Mouse (Mus musculus) ES-E14 (cell line): ENCODE measurements at regions not wholly inside any gene's neighbourhood (a gene's known extent, or its start where the extent isn't known, plus 50 kb on each side); places are given as distances from the start of the nearest gene placed in this dataset.

Source experiments
- CHD2 ChIP-seq: IDR thresholded peaks from 2 replicates; pipeline ENCODE4 v1.6.1; 2014; ENCODE audit warnings: mild to moderate bottlenecking, low read depth, low read length, inconsistent platforms
- MAFK ChIP-seq: IDR thresholded peaks from 2 replicates; pipeline ENCODE4 v1.6.1; 2014; ENCODE audit warnings: mild to moderate bottlenecking, low read depth, low read length, inconsistent platforms; ENCODE audit not compliant: insufficient read depth
- ZNF384 ChIP-seq: IDR thresholded peaks from 2 replicates; pipeline ENCODE4 v1.6.1; 2012; ENCODE audit warnings: low read depth, low read length, inconsistent platforms

DNA sequence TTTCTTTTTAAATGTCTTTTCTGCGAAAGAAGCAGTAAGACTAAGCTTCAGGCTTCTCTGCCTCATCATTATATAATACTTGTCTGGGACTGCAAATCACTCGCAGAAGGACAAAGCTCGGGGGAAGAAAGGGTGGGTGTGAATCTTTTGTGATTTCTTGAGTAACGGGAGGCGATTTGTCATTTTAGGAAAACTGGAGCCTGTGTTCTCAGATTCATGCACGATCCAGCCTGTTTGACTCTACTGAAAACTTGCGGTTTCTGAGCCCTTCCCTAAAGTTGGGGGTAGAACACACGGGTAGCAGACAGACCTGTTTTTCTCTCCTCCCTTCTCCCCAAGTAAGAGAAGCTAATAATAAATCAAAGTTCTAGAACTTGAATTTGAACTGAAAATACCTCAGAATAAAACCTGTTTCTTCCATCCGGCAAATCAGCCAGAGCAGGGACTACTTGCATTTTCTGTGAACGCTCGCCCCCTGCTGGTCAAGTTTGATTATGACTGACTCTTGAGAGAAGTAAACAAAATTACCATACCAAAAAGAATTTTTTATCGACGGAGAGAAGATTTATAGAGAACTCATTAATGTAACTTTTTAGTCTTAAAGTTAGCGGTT, 288.2 kb upstream of the Rps6ka3 start:
- TF ChIP-seq MAFK = no peak
- TF ChIP-seq ZNF384 = no peak
- TF ChIP-seq CHD2 = no peak
